Mouse (Mus musculus): Measurements from ENCODE around the gene Naga. TPM values are rescaled to one million over a fixed set of nuclear protein-coding genes. Genes with fewer than 3 reads are reported as not detected.

Gene Naga
- polyA plus RNA-seq, 1 experiment, result 20.9 TPM

GRCm38 (mm10) chr15:82353078-82353744, 14.5 kb upstream of the Naga start:
- Histone ChIP-seq H3K79me3 (ENCODE audit: low read depth) (peaks cover 25% of the 10 kb centered on the region), H3K27me3 (ENCODE audit: control insufficient read depth, insufficient read depth, insufficient read length) (no peaks in the 10 kb centered on the region), H3K79me2 (ENCODE audit: control insufficient read depth, insufficient read depth) (peaks cover 47% of the 10 kb centered on the region), H3ac (ENCODE audit: control insufficient read depth, insufficient read length, low read depth) (peak overlapping the region; percentile 95), H3K4me3 (ENCODE audit: insufficient read depth, poor library complexity, severe bottlenecking) (peak overlapping the region; percentile 100), H3K36me3 (ENCODE audit: control insufficient read depth, insufficient read depth) (peaks cover 33% of the 10 kb centered on the region)
- TF ChIP-seq MAX (IDR thresholded peaks at IDR 0.05), result no peak
- TF ChIP-seq USF1 (IDR thresholded peaks at IDR 0.05; ENCODE audit: low read depth), result no peak
- TF ChIP-seq MYOD1 (IDR thresholded peaks at IDR 0.05; ENCODE audit: control insufficient read depth, insufficient read length, low read depth), result no peak
- TF ChIP-seq CTCF (IDR thresholded peaks at IDR 0.05; ENCODE audit: control insufficient read depth, insufficient read depth, insufficient read length), result no peak
- no peak for TF ChIP-seq CEBPB (IDR thresholded peaks at IDR 0.05; ENCODE audit: low read depth)
- TF ChIP-seq FOSL1 (IDR thresholded peaks at IDR 0.05; ENCODE audit: insufficient read depth, low read length, poor library complexity, severe bottlenecking), result no peak
- TF ChIP-seq MYOG (IDR thresholded peaks at IDR 0.05; ENCODE audit: control insufficient read depth, extremely low read depth, insufficient read length), result no peak

GRCm38 (mm10) chr15:82351480-82351879, 12.8 kb upstream of the Naga start:
- Histone ChIP-seq H3K79me2 (ENCODE audit: control insufficient read depth, insufficient read depth) (peaks cover 64% of the 10 kb centered on the region), H3ac (ENCODE audit: control insufficient read depth, insufficient read length, low read depth) (no peak overlapping the region), H3K27me3 (ENCODE audit: control insufficient read depth, insufficient read depth, insufficient read length) (no peaks in the 10 kb centered on the region), H3K79me3 (ENCODE audit: low read depth) (peaks cover 37% of the 10 kb centered on the region), H3K36me3 (ENCODE audit: control insufficient read depth, insufficient read depth) (peaks cover 40% of the 10 kb centered on the region), H3K4me3 (ENCODE audit: insufficient read depth, poor library complexity, severe bottlenecking) (no peak overlapping the region)
- TF ChIP-seq MYOD1 (IDR thresholded peaks at IDR 0.05; ENCODE audit: control insufficient read depth, insufficient read length, low read depth), result no peak
- no peak for TF ChIP-seq CEBPB (IDR thresholded peaks at IDR 0.05; ENCODE audit: low read depth)
- no peak for TF ChIP-seq CTCF (IDR thresholded peaks at IDR 0.05; ENCODE audit: control insufficient read depth, insufficient read depth, insufficient read length)
- no peak for TF ChIP-seq MAX (IDR thresholded peaks at IDR 0.05)
- no peak for TF ChIP-seq MYOG (IDR thresholded peaks at IDR 0.05; ENCODE audit: control insufficient read depth, extremely low read depth, insufficient read length)
- TF ChIP-seq USF1 (IDR thresholded peaks at IDR 0.05; ENCODE audit: low read depth), result no peak
- TF ChIP-seq FOSL1 (IDR thresholded peaks at IDR 0.05; ENCODE audit: insufficient read depth, low read length, poor library complexity, severe bottlenecking), result no peak

GRCm38 (mm10) chr15:82350349-82350748, 11.6 kb upstream of the Naga start:
- TF ChIP-seq CEBPB (IDR thresholded peaks at IDR 0.05; ENCODE audit: low read depth), result no peak
- TF ChIP-seq CTCF (IDR thresholded peaks at IDR 0.05; ENCODE audit: control insufficient read depth, insufficient read depth, insufficient read length), result no peak
- TF ChIP-seq MYOD1 (IDR thresholded peaks at IDR 0.05; ENCODE audit: control insufficient read depth, insufficient read length, low read depth), result no peak
- TF ChIP-seq MYOG (IDR thresholded peaks at IDR 0.05; ENCODE audit: control insufficient read depth, extremely low read depth, insufficient read length), result no peak
- no peak for TF ChIP-seq MAX (IDR thresholded peaks at IDR 0.05)
- no peak for TF ChIP-seq USF1 (IDR thresholded peaks at IDR 0.05; ENCODE audit: low read depth)
- TF ChIP-seq FOSL1 (IDR thresholded peaks at IDR 0.05; ENCODE audit: insufficient read depth, low read length, poor library complexity, severe bottlenecking), result no peak
- no peak overlapping the region for H3ac ChIP-seq (ENCODE audit: control insufficient read depth, insufficient read length, low read depth)
- peaks cover 40% of the 10 kb centered on the region for H3K36me3 ChIP-seq (ENCODE audit: control insufficient read depth, insufficient read depth)
- H3K79me3 ChIP-seq (ENCODE audit: low read depth), result peaks cover 38% of the 10 kb centered on the region
- no peaks in the 10 kb centered on the region for H3K27me3 ChIP-seq (ENCODE audit: control insufficient read depth, insufficient read depth, insufficient read length)
- peaks cover 67% of the 10 kb centered on the region for H3K79me2 ChIP-seq (ENCODE audit: control insufficient read depth, insufficient read depth)
- H3K4me3 ChIP-seq (ENCODE audit: insufficient read depth, poor library complexity, severe bottlenecking), result no peak overlapping the region

- H3ac ChIP-seq (ENCODE audit: control insufficient read depth, insufficient read length, low read depth), result no peak overlapping the region
- no peak for TF ChIP-seq USF1 (IDR thresholded peaks at IDR 0.05; ENCODE audit: low read depth)
- TF ChIP-seq MYOD1 (IDR thresholded peaks at IDR 0.05; ENCODE audit: control insufficient read depth, insufficient read length, low read depth), result no peak
- no peak for TF ChIP-seq CEBPB (IDR thresholded peaks at IDR 0.05; ENCODE audit: low read depth)
- no peak for TF ChIP-seq MAX (IDR thresholded peaks at IDR 0.05)
- no peak for TF ChIP-seq CTCF (IDR thresholded peaks at IDR 0.05; ENCODE audit: control insufficient read depth, insufficient read depth, insufficient read length)
- TF ChIP-seq MYOG (IDR thresholded peaks at IDR 0.05; ENCODE audit: control insufficient read depth, extremely low read depth, insufficient read length), result no peak
- no peak for TF ChIP-seq FOSL1 (IDR thresholded peaks at IDR 0.05; ENCODE audit: insufficient read depth, low read length, poor library complexity, severe bottlenecking)
- no peaks in the 10 kb centered on the region for H3K27me3 ChIP-seq (ENCODE audit: control insufficient read depth, insufficient read depth, insufficient read length)
- peaks cover 65% of the 10 kb centered on the region for H3K79me2 ChIP-seq (ENCODE audit: control insufficient read depth, insufficient read depth)
- H3K4me3 ChIP-seq (ENCODE audit: insufficient read depth, poor library complexity, severe bottlenecking), result no peak overlapping the region
- H3K36me3 ChIP-seq (ENCODE audit: control insufficient read depth, insufficient read depth), result peaks cover 40% of the 10 kb centered on the region
- H3K79me3 ChIP-seq (ENCODE audit: low read depth), result peaks cover 38% of the 10 kb centered on the region
Observed at GRCm38 (mm10) chr15:82348999-82349341, 10.2 kb upstream of the Naga start.

GRCm38 (mm10) chr15:82348258-82348998, 9.7 kb upstream of the Naga start:
- TF ChIP-seq CEBPB (IDR thresholded peaks at IDR 0.05; ENCODE audit: low read depth) (no peak), USF1 (IDR thresholded peaks at IDR 0.05; ENCODE audit: low read depth) (no peak), CTCF (IDR thresholded peaks at IDR 0.05; ENCODE audit: control insufficient read depth, insufficient read depth, insufficient read length) (no peak), MAX (IDR thresholded peaks at IDR 0.05) (no peak), MYOG (IDR thresholded peaks at IDR 0.05; ENCODE audit: control insufficient read depth, extremely low read depth, insufficient read length) (no peak), FOSL1 (IDR thresholded peaks at IDR 0.05; ENCODE audit: insufficient read depth, low read length, poor library complexity, severe bottlenecking) (no peak)
- H3K79me3 ChIP-seq (ENCODE audit: low read depth), result peaks cover 35% of the 10 kb centered on the region

More at GRCm38 (mm10) chr15:82348258-82348998, 9.7 kb upstream of the Naga start:
- Histone ChIP-seq H3K36me3 (ENCODE audit: control insufficient read depth, insufficient read depth) (peaks cover 40% of the 10 kb centered on the region), H3K27me3 (ENCODE audit: control insufficient read depth, insufficient read depth, insufficient read length) (no peaks in the 10 kb centered on the region), H3K4me3 (ENCODE audit: insufficient read depth, poor library complexity, severe bottlenecking) (no peak overlapping the region), H3K79me2 (ENCODE audit: control insufficient read depth, insufficient read depth) (peaks cover 60% of the 10 kb centered on the region), H3ac (ENCODE audit: control insufficient read depth, insufficient read length, low read depth) (no peak overlapping the region)
